Mouse (Mus musculus): Measurements from ENCODE around the gene Usp39. TPM values are rescaled to one million over a fixed set of nuclear protein-coding genes. Genes with fewer than 3 reads are reported as not detected.

The Usp39 gene
- polyA plus RNA-seq, 1 experiment from 2014 or later = 20.1 TPM

- TF ChIP-seq EP300 (optimal IDR thresholded peaks at IDR 0.05) = no peak
- no peak for TF ChIP-seq CTCF (IDR thresholded peaks at IDR 0.05; ENCODE audit: low read depth)
- Histone ChIP-seq H3K36me3 (ENCODE audit: control insufficient read depth, insufficient read depth, low read length) (0 out of 2 replicates have a peak, but pooled peaks cover 4% of the 10 kb centered on the region), H3K4me2 (replicated peaks; ENCODE audit: low read depth) (no peak overlapping the region), H3K27ac (replicated peaks) (no peak overlapping the region; the same call in 1 of the 2 replicates), H3K4me3 (ENCODE audit: low read depth, low read length) (no peak overlapping the region), H3K9ac (ENCODE audit: low read length) (no peak overlapping the region), H3K4me1 (replicated peaks; ENCODE audit: control insufficient read depth, insufficient read depth) (peaks cover 13% of the 10 kb centered on the region), H3K9me3 (ENCODE audit: control insufficient read depth, low read length) (no peaks in the 10 kb centered on the region), H3K27me3 (ENCODE audit: control insufficient read depth, insufficient read depth, low read length) (no peaks in the 10 kb centered on the region)
- 79% methylated on average over 10 of the region's 10 CpGs for WGBS
- no peak for DNase-seq (ENCODE audit: low spot score)
- ATAC-seq (ENCODE audit: low FRiP score, low TSS enrichment) = no peak
These were observed 13.2 kb upstream of the Usp39 start for GRCm38 (mm10) chr6:72358086-72358764.

DNA sequence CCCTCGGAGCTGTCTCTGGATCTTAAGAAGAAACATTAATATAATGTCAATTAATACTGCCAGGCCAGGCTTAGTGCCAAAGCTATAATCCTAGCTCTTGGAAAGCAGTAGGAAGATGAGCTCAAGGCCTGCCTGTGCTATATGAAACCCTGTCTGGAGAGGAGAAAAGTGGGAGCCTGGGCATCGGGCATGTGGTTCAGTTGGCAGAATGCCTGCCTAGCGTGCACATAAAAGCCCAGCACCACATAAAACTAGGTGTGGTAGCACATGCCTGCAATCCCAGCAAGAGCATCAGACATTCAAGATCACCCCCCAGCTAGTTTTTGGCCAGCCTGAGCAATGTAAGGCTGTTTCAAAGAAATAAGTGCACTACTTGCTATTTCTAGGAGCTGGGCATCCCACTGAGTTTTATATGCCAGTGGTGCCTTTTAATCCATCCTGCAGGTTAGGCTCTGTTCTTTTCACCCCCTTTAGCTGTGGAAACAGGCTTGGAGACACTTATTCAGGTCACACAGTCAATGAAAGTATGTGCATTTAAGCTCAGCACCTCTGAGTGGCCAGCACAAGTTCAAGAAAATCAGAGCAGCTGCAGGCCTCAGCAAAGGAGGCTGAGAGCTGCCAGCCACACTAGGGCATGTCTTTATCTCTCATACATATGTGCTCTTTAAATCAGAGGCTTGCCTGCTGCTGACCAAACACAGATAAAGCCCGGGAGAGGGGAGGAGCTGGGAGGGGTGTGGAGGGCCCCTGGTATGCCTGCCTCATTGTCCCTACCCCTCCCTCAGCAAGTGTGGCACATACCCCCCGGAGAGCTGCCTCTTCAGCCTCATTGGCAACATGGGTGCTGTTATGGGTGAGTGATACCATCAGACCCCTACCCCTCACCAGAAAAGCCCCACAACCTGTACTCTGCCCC is 12.4 kb upstream of the Usp39 start:
- peak; percentile 70 for DNase-seq (ENCODE audit: low spot score)

GRCm38 (mm10) chr6:72356001-72356532 is 11.1 kb upstream of the Usp39 start:
- H3K36me3 ChIP-seq (ENCODE audit: control insufficient read depth, insufficient read depth, low read length) = 0 out of 2 replicates have a peak, but pooled peaks cover 4% of the 10 kb centered on the region
- H3K27ac ChIP-seq (replicated peaks) = no peak overlapping the region

More for the DNA sequence above, 12.4 kb upstream of the Usp39 start:
- H3K9me3 ChIP-seq (ENCODE audit: control insufficient read depth, low read length) = no peaks in the 10 kb centered on the region
- H3K9ac ChIP-seq (ENCODE audit: low read length) = no peak overlapping the region
- H3K27me3 ChIP-seq (ENCODE audit: control insufficient read depth, insufficient read depth, low read length) = no peaks in the 10 kb centered on the region
- H3K36me3 ChIP-seq (ENCODE audit: control insufficient read depth, insufficient read depth, low read length) = 0 out of 2 replicates have a peak, but pooled peaks cover 4% of the 10 kb centered on the region
- H3K4me3 ChIP-seq (ENCODE audit: low read depth, low read length) = no peak overlapping the region
- no peak overlapping the region; the same call in 1 of the 2 replicates for H3K27ac ChIP-seq (replicated peaks)
- H3K4me1 ChIP-seq (replicated peaks; ENCODE audit: control insufficient read depth, insufficient read depth) = peaks cover 13% of the 10 kb centered on the region
- TF ChIP-seq EP300 (optimal IDR thresholded peaks at IDR 0.05) (no peak), CTCF (IDR thresholded peaks at IDR 0.05; ENCODE audit: low read depth) (no peak)
- H3K4me2 ChIP-seq (replicated peaks; ENCODE audit: low read depth) = no peak overlapping the region
- WGBS = 28% methylated on average over 5 of the region's 5 CpGs
- no peak for ATAC-seq (ENCODE audit: low FRiP score, low TSS enrichment)

GRCm38 (mm10) chr6:72355066-72355911 is 10.3 kb upstream of the Usp39 start, which contains the start of gene Tmem150a:
TSS of gene Tmem150a (plus strand) at chr6:72355447.
- peak; percentile 85 for DNase-seq (ENCODE audit: low spot score)

More at GRCm38 (mm10) chr6:72356001-72356532, 11.1 kb upstream of the Usp39 start:
- H3K4me3 ChIP-seq (ENCODE audit: low read depth, low read length) = peak overlapping the region; percentile 63
- DNase-seq (ENCODE audit: low spot score) (no peak), ATAC-seq (ENCODE audit: low FRiP score, low TSS enrichment) (no peak)
- no peaks in the 10 kb centered on the region for H3K27me3 ChIP-seq (ENCODE audit: control insufficient read depth, insufficient read depth, low read length)
- H3K9ac ChIP-seq (ENCODE audit: low read length) = peak overlapping the region; percentile 61
- peaks cover 7% of the 10 kb centered on the region; the same call in 1 of the 2 replicates for H3K4me1 ChIP-seq (replicated peaks; ENCODE audit: control insufficient read depth, insufficient read depth)
- H3K9me3 ChIP-seq (ENCODE audit: control insufficient read depth, low read length) = no peaks in the 10 kb centered on the region
- peak overlapping the region; percentile 86 for H3K4me2 ChIP-seq (replicated peaks; ENCODE audit: low read depth)
- TF ChIP-seq EP300 (optimal IDR thresholded peaks at IDR 0.05) = no peak
- no peak for TF ChIP-seq CTCF (IDR thresholded peaks at IDR 0.05; ENCODE audit: low read depth)
- 41% methylated on average over 8 of the region's 8 CpGs for WGBS

DNA sequence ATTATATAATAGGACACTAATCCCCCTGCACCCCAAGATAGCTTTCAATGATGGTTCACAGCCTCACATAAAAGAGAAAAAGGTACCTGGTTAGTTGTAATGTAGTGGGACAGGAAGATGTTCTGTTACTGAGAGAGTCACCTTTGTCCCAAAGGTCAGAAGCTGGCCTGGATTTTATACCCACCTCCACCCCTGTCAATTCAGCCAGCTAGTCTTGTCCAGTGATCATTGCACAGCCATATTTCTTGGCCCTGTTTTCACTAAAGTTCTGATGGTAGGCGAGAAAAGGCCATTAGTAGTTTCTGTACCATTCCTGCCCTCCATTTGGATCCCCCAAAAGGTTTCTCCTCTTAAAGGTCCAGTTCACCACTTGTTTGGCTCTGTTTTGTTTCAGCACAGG is 9.0 kb upstream of the Usp39 start:
- Histone ChIP-seq H3K4me2 (replicated peaks; ENCODE audit: low read depth) (no peak overlapping the region), H3K4me3 (ENCODE audit: low read depth, low read length) (no peak overlapping the region), H3K9ac (ENCODE audit: low read length) (no peak overlapping the region), H3K9me3 (ENCODE audit: control insufficient read depth, low read length) (no peaks in the 10 kb centered on the region), H3K27me3 (ENCODE audit: control insufficient read depth, insufficient read depth, low read length) (no peaks in the 10 kb centered on the region), H3K4me1 (replicated peaks; ENCODE audit: control insufficient read depth, insufficient read depth) (peaks cover 3% of the 10 kb centered on the region; the same call in 1 of the 2 replicates), H3K36me3 (ENCODE audit: control insufficient read depth, insufficient read depth, low read length) (peaks cover 9% of the 10 kb centered on the region; the same call in 1 of the 2 replicates), H3K27ac (replicated peaks) (no peak overlapping the region)
- no peak for TF ChIP-seq CTCF (IDR thresholded peaks at IDR 0.05; ENCODE audit: low read depth)
- TF ChIP-seq EP300 (optimal IDR thresholded peaks at IDR 0.05) = no peak
- no peak for DNase-seq (ENCODE audit: low spot score)
- ATAC-seq (ENCODE audit: low FRiP score, low TSS enrichment) = no peak
- 88% methylated on average over 1 of the region's 1 CpGs for WGBS

More at GRCm38 (mm10) chr6:72355066-72355911, 10.3 kb upstream of the Usp39 start, which contains the start of gene Tmem150a:
- H3K9ac ChIP-seq (ENCODE audit: low read length) = peak within 1 kb of the TSS; percentile 61
- peaks cover 8% of the 10 kb centered on the region; the same call in 1 of the 2 replicates for H3K36me3 ChIP-seq (ENCODE audit: control insufficient read depth, insufficient read depth, low read length)
- H3K27ac ChIP-seq (replicated peaks) = peak within 1 kb of the TSS; percentile 63
- ATAC-seq (ENCODE audit: low FRiP score, low TSS enrichment) = peak; percentile 86
- H3K4me3 ChIP-seq (ENCODE audit: low read depth, low read length) = peak within 1 kb of the TSS; percentile 63
- TF ChIP-seq CTCF (IDR thresholded peaks at IDR 0.05; ENCODE audit: low read depth) (peak; percentile 63), EP300 (optimal IDR thresholded peaks at IDR 0.05) (no peak)
- H3K4me1 ChIP-seq (replicated peaks; ENCODE audit: control insufficient read depth, insufficient read depth) = peaks cover 3% of the 10 kb centered on the region; the same call in 1 of the 2 replicates
- peak within 1 kb of the TSS; percentile 86 for H3K4me2 ChIP-seq (replicated peaks; ENCODE audit: low read depth)
- H3K27me3 ChIP-seq (ENCODE audit: control insufficient read depth, insufficient read depth, low read length) = no peaks in the 10 kb centered on the region
- no peaks in the 10 kb centered on the region for H3K9me3 ChIP-seq (ENCODE audit: control insufficient read depth, low read length)
- WGBS = under 1% methylated on average over 58 of the region's 71 CpGs

Measured in stomach, postnatal 0 days (tissue).